Mouse (Mus musculus): Measurements from ENCODE around the gene Sat2. TPM values are rescaled to one million over a fixed set of nuclear protein-coding genes. Genes with fewer than 3 reads are reported as not detected.

Sat2 gene
- 1 to 10 TPM; 3.3 to 3.8 TPM for total RNA-seq (2021)
- long read RNA-seq, experiment 1, partial matches to known transcripts: 1 of 1 reads
- long read RNA-seq, experiment 1, other reads (novel, unspliced or antisense): 0 of 1 reads
- long read RNA-seq, experiment 2: 0 reads

- DNase-seq: peak; percentile 65 to 78
Observed at GRCm38 (mm10) chr11:69621571-69622268, at the start of gene Sat2. Sat2 (plus strand) TSS chr11:69622024.

GRCm38 (mm10) chr11:69575220-69575619 is 46.6 kb upstream of the Sat2 start:
- DNase-seq: peak; percentile 17 to 22

GRCm38 (mm10) chr11:69576307-69576706 is 45.5 kb upstream of the Sat2 start:
- no peak for DNase-seq

DNA sequence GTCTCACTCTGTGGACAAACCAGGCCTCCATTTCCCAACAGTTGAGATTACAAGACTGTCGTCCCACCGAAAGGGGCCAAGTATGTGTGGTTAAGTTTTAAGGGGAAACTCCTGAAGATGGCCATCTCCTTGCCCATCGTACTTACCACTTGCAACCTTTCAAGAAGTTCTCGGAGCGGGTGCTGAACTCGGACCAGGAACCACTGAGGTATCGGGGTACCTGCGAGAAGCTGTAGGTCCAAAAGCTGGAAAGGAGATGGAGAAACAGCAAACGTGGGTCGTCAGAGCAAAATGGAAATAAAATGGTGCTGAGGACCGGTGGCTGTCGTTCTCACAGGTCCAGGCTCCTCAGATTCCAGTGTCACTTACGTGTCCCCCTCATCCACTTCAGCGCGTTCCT is 43.5 kb upstream of the Sat2 start:
- DNase-seq: no peak

DNA sequence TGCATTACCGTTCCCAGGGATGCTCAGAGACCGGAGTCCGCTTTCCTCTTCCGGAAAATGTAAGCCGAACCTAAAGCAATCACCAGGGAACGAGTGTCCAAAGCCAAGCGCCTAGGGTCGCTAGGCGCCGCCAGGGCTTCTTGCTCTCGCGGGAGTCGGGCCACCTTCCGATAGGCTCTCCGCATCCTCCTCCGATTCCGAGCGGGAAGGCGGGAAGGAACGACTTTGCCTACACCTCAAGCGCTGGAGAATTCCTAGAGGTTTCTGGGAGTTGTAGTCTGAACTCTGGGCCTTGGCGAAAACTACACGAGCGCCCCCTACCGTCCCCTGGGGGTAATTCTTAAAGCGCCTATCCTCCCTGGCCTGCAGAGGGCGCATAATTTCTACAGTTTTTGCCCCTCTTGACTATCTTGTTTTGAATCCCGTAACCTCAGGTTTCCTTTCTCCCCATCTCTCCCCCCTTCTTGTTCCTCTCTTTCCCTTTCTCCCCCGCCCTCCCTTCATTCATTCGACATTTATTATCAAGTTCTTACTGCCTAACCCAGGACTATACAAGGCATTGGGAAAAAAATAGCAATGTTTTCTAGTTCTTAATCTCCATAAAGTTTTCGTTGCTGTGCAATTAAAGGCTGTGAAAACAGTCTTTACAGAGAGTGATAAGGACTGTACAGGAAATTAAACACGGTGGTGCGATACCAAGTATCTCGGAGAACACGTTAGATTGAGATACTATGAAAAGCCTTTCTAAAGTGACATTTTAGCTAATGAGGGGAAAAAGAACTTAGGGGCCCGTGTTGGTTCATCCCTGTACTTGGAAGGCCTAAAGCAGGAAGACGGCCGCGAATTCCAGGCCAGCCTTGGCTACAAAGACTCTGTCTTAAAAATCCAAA is 42.5 kb upstream of the Sat2 start:
- DNase-seq: peak; percentile 97 to 99

GRCm38 (mm10) chr11:69580091-69580514 is 41.7 kb upstream of the Sat2 start, which contains the start of the genes Wrap53 and Trp53:
Wrap53 (minus strand) TSS chr11:69580255.
Trp53 (plus strand) TSS chr11:69580359.
- peak; percentile 96 to 97 for DNase-seq

DNA sequence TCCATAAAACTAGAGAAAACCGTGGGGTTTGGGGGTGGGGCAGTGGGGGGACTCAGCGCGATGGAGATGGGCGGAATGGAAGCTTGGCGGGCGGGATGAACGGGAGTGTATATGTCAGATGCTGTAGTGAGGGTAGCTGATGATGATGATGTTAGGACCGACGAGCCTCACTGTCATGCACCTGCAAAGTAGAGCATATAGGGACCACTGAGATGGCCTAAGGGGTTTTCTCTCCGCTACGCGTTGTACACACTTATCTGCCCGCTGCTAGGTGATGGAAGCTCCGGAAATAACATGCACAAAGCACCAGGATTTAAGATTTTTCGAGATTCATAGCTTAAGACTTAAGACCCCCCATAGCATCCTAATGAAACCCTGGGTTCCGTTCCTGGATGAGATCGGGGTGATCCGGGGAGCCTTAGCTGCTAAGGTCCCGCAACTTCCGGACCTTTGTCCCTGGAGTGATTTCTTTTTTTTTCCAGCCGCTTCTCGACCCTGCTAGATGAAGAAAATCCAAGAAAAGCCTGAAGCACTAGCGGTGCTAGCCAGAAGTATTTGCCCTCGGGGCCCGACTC is 41.2 kb upstream of the Sat2 start:
- DNase-seq: no peak

- DNase-seq: peak; percentile 93 to 96
Observed at GRCm38 (mm10) chr11:69581147-69581688, 40.6 kb upstream of the Sat2 start.

DNA sequence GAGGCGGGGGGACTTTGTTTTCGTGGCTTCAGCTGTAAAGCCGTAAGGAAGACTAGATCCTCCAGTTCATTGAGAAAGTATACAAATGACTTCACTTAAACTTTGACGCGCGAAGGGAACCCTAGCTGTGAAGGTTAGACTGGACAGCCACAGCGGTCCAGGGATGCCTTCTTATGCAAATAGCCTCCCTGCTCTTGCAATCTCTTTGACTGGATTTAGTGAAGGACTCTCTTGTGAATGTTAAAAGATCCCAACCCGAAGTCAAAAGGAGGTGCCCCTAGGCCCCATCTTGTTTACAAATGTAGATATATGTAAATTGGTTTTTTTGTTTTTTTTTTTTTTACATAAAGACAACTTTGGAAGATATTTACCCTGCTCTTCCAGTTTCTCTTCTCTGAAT is 40.0 kb upstream of the Sat2 start:
- DNase-seq: no peak

DNA sequence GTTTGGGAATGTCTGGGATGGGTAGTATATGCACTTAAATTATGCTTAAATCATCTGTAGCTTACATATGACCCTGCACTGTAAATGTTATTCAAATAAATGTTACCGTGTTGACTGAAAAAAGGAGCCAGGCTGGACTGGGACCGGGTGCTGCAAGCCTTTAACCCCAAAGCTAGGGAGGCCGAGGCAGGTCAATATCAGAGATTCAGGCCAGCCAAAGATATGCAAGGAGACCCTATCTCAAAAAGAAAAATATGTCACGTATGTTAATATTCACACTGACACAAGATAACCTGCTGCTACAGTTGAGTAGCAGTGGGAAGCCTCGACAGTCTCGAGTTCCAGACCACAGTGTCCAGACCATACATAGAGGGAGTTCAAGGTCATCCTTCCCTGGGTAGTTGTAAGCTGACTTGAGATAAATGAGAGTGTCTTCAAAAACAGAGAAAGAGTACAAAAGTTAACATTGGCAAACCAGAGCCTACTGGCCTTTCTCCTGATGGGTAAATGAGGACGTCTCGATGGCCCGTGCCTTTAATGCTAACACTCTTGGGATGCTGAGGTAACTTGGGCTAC is 39.5 kb upstream of the Sat2 start:
- no peak for DNase-seq

- DNase-seq: no peak
Observed at GRCm38 (mm10) chr11:69584008-69584407, 37.8 kb upstream of the Sat2 start.

DNA sequence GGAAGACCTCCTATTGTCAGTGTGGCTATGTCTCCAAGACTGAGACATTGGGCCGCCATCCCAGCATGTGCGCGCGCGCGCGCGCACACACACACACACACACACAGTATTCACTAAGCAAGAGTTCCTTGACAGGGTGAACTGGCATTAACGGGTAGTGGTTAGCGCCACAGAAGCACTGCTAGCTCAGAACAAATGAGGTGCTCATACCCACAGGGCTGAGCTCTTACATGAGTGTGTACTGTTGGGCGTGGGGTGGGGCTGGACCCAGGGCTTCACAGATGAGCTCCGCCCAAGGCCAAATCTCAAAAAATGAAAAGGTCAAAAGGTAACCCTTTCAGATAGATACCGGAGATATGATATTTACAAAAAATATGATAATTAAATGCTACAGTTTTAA is 36.9 kb upstream of the Sat2 start:
- no peak for DNase-seq

DNA sequence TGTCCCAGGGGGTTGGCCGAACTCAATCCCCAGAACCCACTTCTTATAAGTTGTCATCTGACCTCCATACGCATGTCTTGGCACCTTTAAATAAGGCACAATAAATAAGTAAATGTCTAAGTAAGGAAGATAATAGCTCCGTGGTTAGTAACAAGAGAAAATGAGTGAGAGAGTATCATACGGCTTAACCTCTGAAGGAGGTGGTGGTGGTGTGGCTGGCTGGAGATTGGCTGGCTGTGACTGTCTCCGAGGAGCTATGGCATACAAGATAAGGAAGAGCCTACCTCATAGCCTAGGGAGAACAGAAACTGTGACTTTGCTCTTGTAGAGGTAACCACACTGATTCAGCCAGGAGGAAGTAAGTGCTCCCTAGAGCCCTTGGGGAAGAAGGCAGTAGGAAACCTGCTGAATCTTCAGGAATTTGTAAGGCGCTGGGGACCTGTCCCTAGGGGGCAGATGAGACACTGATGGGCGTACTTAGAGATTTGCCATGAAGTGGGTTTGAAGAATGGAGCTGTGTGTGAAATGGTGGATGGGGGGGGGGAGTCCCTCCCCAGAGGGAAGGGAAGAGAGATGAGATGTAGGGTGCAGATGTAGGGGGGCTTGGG is 36.0 kb upstream of the Sat2 start:
- DNase-seq: no peak

DNA sequence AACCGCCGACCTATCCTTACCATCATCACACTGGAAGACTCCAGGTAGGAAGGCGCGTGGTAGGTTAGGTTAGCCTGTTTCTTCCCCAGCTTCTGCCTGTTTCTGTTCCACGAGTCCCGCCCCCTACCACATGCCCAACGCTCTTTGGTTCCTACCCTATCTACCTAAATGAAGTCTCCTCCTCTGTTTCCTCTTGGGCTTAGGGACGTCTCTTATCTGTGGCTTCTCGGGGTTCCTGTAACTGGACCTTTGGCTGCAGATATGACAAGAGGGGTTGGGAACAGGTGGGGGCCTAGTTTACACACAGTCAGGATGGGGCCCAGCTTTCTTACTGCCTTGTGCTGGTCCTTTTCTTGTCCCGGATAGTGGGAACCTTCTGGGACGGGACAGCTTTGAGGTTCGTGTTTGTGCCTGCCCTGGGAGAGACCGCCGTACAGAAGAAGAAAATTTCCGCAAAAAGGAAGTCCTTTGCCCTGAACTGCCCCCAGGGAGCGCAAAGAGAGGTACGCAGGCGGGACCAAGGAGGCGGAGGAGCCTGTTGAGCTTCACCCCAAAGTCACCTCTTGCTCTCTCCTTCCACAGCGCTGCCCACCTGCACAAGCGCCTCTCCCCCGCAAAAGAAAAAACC is 32.5 kb upstream of the Sat2 start:
- DNase-seq: no peak

GRCm38 (mm10) chr11:69590622-69591021 is 31.2 kb upstream of the Sat2 start:
- DNase-seq: no peak

- DNase-seq: no peak
Observed at GRCm38 (mm10) chr11:69591424-69591823, 30.4 kb upstream of the Sat2 start.

- no peak for DNase-seq
Observed at GRCm38 (mm10) chr11:69591899-69592637, 29.8 kb upstream of the Sat2 start.

DNA sequence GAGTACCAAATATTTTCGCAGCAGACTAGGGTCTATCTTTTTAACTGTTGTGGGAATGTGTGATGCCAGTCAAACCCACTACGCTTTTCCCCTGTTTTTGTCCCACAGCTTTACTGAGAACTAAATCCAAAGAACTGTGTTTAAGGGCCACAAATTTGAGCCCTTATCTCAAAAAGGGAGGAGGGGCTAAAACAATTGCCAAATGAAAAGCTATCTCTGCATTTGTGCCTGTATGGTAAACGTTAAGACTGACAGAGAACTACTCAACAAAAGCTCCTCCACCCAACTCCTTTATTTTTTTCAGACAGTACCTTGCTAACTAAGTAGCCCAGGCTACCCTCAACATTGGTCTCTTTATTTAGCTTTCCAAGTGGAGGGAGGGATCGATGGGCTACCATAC is 29.0 kb upstream of the Sat2 start:
- DNase-seq: no peak

DNA sequence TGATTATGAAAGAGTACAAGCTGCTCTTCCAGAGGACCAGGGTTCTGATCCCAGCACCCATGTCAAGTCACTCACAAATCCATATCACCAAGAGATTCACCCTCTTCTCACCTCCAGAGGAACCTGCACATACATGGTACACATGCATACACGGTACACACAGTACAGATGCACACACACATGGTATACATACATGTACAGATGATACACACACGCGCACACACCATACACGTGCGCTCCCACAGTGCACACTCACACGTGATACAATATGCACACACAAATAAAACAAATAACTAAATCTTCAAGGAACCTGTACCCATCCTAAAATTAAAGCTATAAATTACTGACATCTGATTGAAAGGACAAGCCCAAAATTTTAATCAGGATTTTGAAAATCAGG is 27.0 kb upstream of the Sat2 start:
- no peak for DNase-seq

GRCm38 (mm10) chr11:69599436-69599835 is 22.4 kb upstream of the Sat2 start:
- DNase-seq: no peak
